Mouse (Mus musculus) frontal cortex, adult (tissue): ENCODE results near the gene Ube2h.
"Not testable (repeated sequence)": the region's sequence is repeated elsewhere in the genome, so short reads cannot be mapped to it uniquely, and the experiment has no call there.

Experiments
- ATAC-seq: cut with Nextera tagmentation; 2 replicates; pipeline ENCODE4 v1.9.2; 2017; ENCODE audit warnings: mild to moderate bottlenecking, moderate library complexity, mixed read lengths; ENCODE audit not compliant: low TSS enrichment

Gene Ube2h

GRCm38 (mm10) chr6:30245397-30245796 is 58.9 kb downstream of the Ube2h start:
- no peak for ATAC-seq

- ATAC-seq, result no peak
Measured at GRCm38 (mm10) chr6:30243347-30244007, 60.9 kb downstream of the Ube2h start.

- ATAC-seq, result no peak
Measured at GRCm38 (mm10) chr6:30242928-30243327, 61.4 kb downstream of the Ube2h start.

- ATAC-seq, result no peak
Measured at GRCm38 (mm10) chr6:30240105-30240504, 64.2 kb downstream of the Ube2h start.

- ATAC-seq, result no peak
Measured at GRCm38 (mm10) chr6:30239207-30239606, 65.1 kb downstream of the Ube2h start.

GRCm38 (mm10) chr6:30238079-30238478 is 66.3 kb downstream of the Ube2h start:
- no peak for ATAC-seq

GRCm38 (mm10) chr6:30236564-30236963 is 67.8 kb downstream of the Ube2h start:
- peak; percentile 91 for ATAC-seq

- no peak for ATAC-seq
Measured at GRCm38 (mm10) chr6:30231758-30232293, 72.5 kb downstream of the Ube2h start.

- peak; percentile 93 for ATAC-seq
Measured at GRCm38 (mm10) chr6:30230246-30230645, 74.1 kb downstream of the Ube2h start.

- no peak for ATAC-seq
Measured at GRCm38 (mm10) chr6:30228921-30229320, 75.4 kb downstream of the Ube2h start.

- ATAC-seq, result no peak
Measured at GRCm38 (mm10) chr6:30228353-30228752, 76.0 kb downstream of the Ube2h start.

- ATAC-seq, result no peak
Measured at GRCm38 (mm10) chr6:30226971-30227700, 77.2 kb downstream of the Ube2h start.

- no peak for ATAC-seq
Measured at GRCm38 (mm10) chr6:30224693-30225092, 79.6 kb downstream of the Ube2h start.

GRCm38 (mm10) chr6:30222321-30222720 is 82.0 kb downstream of the Ube2h start:
- ATAC-seq, result peak; percentile 81

- no peak for ATAC-seq
Measured at GRCm38 (mm10) chr6:30217581-30217980, 86.8 kb downstream of the Ube2h start.

GRCm38 (mm10) chr6:30212468-30212867 is 91.9 kb downstream of the Ube2h start:
- no peak for ATAC-seq

- no peak for ATAC-seq
Measured at GRCm38 (mm10) chr6:30211641-30212455, 92.5 kb downstream of the Ube2h start.

GRCm38 (mm10) chr6:30210788-30211187 is 93.6 kb downstream of the Ube2h start:
- ATAC-seq, result peak; percentile 93

GRCm38 (mm10) chr6:30208844-30209243 is 95.5 kb downstream of the Ube2h start:
- ATAC-seq, result no peak

- peak; percentile 96 for ATAC-seq
Measured at GRCm38 (mm10) chr6:30205587-30206202, 98.6 kb downstream of the Ube2h start.

- not testable (repeated sequence) for ATAC-seq
Measured at GRCm38 (mm10) chr6:30205180-30205538, 99.2 kb downstream of the Ube2h start.
